Mouse (Mus musculus) forebrain, embryonic 15.5 days (tissue): Measurements from ENCODE around the gene Atp5b. TPM values are rescaled to one million over a fixed set of nuclear protein-coding genes. Genes with fewer than 3 reads are reported as not detected.

Source experiments
- ATAC-seq: fragments of 200-750 bp; cut with Nextera tagmentation; replicated peaks from 2 replicates; pipeline ENCODE4 v1.8.0; 2017; ENCODE audit warnings: mild to moderate bottlenecking, moderate TSS enrichment, moderate library complexity
- H3K27ac ChIP-seq: fragments of 300-500 bp; sonication (generic); replicated peaks from 2 replicates; pipeline ENCODE4 v1.5.1; 2015; ENCODE audit warnings: mild to moderate bottlenecking, inconsistent platforms
- H3K27me3 ChIP-seq: fragments of 300-500 bp; sonication (generic); 2 replicates; pipeline ENCODE4 v1.6.1; 2015; ENCODE audit warnings: inconsistent platforms
- H3K36me3 ChIP-seq: fragments of 300-500 bp; sonication (generic); 2 replicates; pipeline ENCODE4 v1.6.1; 2015; ENCODE audit warnings: mild to moderate bottlenecking, inconsistent platforms
- H3K4me1 ChIP-seq: fragments of 300-500 bp; sonication (generic); 2 replicates; pipeline ENCODE4 v1.6.1; 2015; ENCODE audit warnings: inconsistent platforms
- H3K4me2 ChIP-seq: fragments of 300-500 bp; sonication (generic); replicated peaks from 2 replicates; pipeline ENCODE4 v1.6.1; 2015; ENCODE audit warnings: mild to moderate bottlenecking, inconsistent platforms
- H3K4me3 ChIP-seq: fragments of 300-500 bp; sonication (generic); 2 replicates; pipeline ENCODE4 v1.5.1; 2015; ENCODE audit warnings: mild to moderate bottlenecking, inconsistent platforms
- H3K9ac ChIP-seq: fragments of 300-500 bp; sonication (generic); replicated peaks from 2 replicates; pipeline ENCODE4 v1.6.1; 2015; ENCODE audit warnings: mild to moderate bottlenecking, inconsistent platforms
- H3K9me3 ChIP-seq: fragments of 300-500 bp; sonication (generic); 2 replicates; pipeline ENCODE4 v1.6.1; 2016; ENCODE audit warnings: inconsistent platforms
- WGBS: fragments of 180-500 bp; shearing (Covaris S2); methylation state at CpG from one replicate; pipeline ENCODE4 v1.1.7; 2015; ENCODE audit warnings: mixed read lengths; 5-methylcytosine and 5-hydroxymethylcytosine counted together
- polyA plus RNA-seq: library from polyadenylated mRNA; unstranded; fragments of >200 nt; fragmentation: Nextera tagmentation; extraction: Ambion mirVana; gene quantifications from 2 replicates; pipeline ENCODE4 v1.2.1, GENCODE M21; 2015

Gene Atp5b
- polyA plus RNA-seq: 2,026 and 2,088 TPM in 2 replicates

DNA sequence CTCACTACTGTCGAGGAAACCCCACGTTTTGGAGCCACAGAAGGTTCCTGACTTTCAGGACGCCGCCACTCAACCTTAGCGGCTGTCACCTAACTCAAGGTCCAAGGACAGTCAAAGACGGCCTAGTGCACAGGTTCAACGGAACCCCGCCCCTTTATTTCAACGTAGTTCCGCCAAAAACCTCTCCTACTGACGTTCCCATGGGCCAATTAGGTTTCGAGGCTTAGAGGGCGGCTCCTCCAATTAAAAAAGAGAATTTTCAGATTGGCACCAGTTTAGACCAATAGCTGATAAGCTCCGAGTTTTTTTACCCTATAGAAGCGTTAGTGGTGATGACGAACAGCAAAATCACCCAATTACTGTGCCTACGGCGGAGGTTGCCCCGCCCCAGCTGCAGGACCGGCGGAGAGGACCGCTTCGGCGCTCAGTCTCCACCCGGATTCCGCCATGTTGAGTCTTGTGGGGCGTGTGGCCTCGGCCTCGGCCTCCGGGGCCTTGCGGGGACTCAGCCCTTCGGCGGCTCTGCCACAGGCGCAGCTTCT, at the start of gene Atp5b:
Gene Atp5b, plus strand, starts transcription at position 394 of the 542 bp plus-strand sequence.
- no peaks in the 10 kb centered on the region for H3K9me3 ChIP-seq
- H3K36me3 ChIP-seq: peaks cover 33% of the 10 kb centered on the region
- peak within 1 kb of the TSS; percentile 93 for H3K9ac ChIP-seq
- peaks cover 22% of the 10 kb centered on the region for H3K4me1 ChIP-seq
- H3K4me2 ChIP-seq: peak within 1 kb of the TSS; percentile 63
- peak; percentile 99 for ATAC-seq
- 0% methylated on average over 34 of the region's 34 CpGs for WGBS
- H3K4me3 ChIP-seq: peak within 1 kb of the TSS; percentile 95
- peak within 1 kb of the TSS; percentile 86 for H3K27ac ChIP-seq
- H3K27me3 ChIP-seq: no peaks in the 10 kb centered on the region

DNA sequence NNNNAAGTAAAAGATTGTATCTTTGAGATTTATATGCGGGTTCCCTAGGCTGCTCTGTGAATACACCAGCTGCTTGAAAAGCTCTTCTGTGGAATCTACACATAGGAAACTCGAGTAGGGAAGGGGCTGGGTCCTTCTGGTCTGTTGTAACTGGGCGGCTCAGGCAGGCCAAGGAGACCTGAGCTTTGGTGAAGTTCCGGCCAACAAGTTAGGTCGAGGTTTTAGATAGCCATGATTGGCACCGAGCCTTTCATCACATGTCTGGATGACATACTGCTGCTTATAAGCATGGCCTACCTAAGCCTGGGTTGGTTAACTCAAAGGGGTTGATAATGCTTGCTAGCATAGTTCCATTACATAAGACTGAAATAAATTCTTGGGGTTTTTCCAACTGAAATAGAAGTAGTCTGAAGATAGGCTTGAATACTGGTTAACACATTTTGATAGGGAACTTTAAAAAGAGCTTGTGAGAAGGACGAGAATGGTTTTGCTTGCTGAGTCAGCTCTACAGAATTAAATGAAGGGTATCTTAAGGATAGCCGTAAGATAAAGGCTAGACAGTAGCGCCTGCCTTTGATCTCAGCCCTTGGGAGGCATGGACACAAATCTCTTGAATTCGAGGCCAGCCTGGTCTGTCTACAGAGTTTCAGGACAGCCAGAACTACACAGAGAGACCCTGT, 46.2 kb upstream of the Atp5b start:
- 5% methylated on average over 10 of the region's 10 CpGs for WGBS
- no peaks in the 10 kb centered on the region for H3K9me3 ChIP-seq
- peak overlapping the region; percentile 95 for H3K9ac ChIP-seq
- peak overlapping the region; percentile 89 for H3K4me2 ChIP-seq
- no peak for ATAC-seq
- H3K36me3 ChIP-seq: peaks cover 14% of the 10 kb centered on the region
- H3K27ac ChIP-seq: peak overlapping the region; percentile 95
- H3K4me1 ChIP-seq: peaks cover 25% of the 10 kb centered on the region
- peak overlapping the region; percentile 86 for H3K4me3 ChIP-seq
- H3K27me3 ChIP-seq: no peaks in the 10 kb centered on the region

DNA sequence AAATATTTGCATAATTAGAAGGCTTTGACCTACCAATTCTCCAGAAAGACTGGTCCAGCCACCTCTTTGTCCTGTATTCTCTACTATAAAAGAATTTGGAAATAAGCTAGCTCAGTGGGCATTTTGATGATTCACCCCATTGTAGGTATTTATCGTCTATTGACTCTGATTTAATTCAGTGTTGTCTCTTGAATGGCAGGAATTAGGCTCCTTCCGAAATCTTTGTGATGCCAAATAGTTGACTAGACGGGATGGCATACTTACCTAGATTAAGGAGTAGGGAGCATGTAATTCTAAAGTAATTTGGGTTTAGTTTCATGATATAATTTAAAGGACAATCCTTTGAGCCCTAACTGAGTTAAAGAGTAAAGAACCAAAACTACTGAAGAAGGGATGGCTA, 45.2 kb upstream of the Atp5b start:
- H3K27me3 ChIP-seq: no peaks in the 10 kb centered on the region
- no peaks in the 10 kb centered on the region for H3K9me3 ChIP-seq
- peaks cover 14% of the 10 kb centered on the region for H3K36me3 ChIP-seq
- H3K4me2 ChIP-seq: peak overlapping the region; percentile 16; the same call in 1 of the 2 replicates
- no peak for ATAC-seq
- WGBS: 45% methylated on average over 3 of the region's 3 CpGs
- peaks cover 25% of the 10 kb centered on the region for H3K4me1 ChIP-seq
- no peak overlapping the region for H3K27ac ChIP-seq
- 0 out of 2 replicates have a peak overlapping the region, but pooled peaks have one; percentile 27 for H3K9ac ChIP-seq
- 0 out of 2 replicates have a peak overlapping the region, but pooled peaks have one; percentile 5 for H3K4me3 ChIP-seq

DNA sequence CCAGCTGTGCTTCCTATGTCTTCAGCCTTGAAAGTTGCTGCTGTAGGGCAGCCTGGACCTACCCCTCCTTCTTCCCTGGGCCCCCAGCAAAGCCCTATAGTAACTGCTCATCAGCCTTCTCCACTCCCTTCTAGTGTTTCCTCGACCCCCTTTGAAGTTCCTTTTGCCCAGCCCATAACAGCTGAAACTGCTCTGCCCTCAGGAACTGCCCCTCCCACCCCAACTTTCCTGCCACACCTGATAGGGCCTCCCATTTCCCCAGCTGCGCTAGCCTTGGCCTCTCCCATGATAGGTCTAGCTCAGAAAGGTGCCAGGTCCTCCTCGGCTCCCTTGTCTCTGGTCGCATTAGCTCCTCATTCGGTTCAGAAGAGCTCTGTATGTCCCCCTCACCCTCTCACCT, 43.9 kb upstream of the Atp5b start:
- Histone ChIP-seq H3K9ac (no peak overlapping the region), H3K4me1 (peaks cover 25% of the 10 kb centered on the region), H3K4me3 (no peak overlapping the region), H3K36me3 (peaks cover 19% of the 10 kb centered on the region), H3K9me3 (no peaks in the 10 kb centered on the region), H3K4me2 (no peak overlapping the region), H3K27ac (no peak overlapping the region), H3K27me3 (no peaks in the 10 kb centered on the region)
- no peak for ATAC-seq
- 63% methylated on average over 5 of the region's 5 CpGs for WGBS

DNA sequence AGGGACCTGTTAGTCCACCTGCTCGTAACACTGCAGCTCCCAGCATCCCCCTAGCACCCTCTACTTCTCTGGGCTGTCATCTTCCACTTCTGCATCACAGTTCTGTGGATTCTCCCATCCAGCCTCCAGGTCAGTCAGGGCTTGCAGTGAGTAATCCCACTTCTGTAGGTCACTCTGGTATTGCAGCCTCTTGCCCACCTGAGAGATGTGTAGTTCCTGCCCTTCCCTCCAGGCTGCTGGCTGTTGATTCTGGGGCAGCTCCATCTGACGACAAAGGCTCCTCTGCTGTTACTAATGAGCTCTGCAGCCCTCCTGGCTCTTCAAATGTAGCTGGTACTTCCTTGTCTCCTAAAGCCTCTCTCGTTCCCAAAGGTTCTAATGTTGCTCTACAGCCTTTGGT, 43.2 kb upstream of the Atp5b start:
- no peak for ATAC-seq
- H3K9me3 ChIP-seq: no peaks in the 10 kb centered on the region
- H3K36me3 ChIP-seq: peaks cover 25% of the 10 kb centered on the region
- no peak overlapping the region for H3K27ac ChIP-seq
- no peak overlapping the region for H3K4me2 ChIP-seq
- H3K9ac ChIP-seq: no peak overlapping the region
- 65% methylated on average over 3 of the region's 3 CpGs for WGBS
- peaks cover 21% of the 10 kb centered on the region for H3K4me1 ChIP-seq
- H3K27me3 ChIP-seq: no peaks in the 10 kb centered on the region
- H3K4me3 ChIP-seq: no peak overlapping the region

DNA sequence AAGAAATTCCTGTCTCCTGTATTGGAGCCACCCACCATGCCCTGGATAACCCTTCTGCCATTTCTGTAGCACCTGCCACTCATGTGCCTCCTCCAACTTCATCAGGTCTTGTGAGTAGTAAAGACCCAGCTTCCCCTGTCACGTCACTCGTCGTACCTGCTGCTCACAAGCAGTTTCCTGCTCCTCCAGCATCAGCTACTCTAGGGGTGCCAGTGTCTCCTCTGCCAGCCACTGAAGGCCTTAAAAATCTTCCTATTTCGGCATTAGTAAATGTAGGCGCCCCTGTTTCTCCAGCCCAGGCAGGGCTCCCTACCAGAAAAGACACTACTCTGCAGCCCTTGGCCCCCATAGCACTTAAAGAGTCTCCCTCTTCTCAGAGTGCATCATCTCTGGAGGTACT, 42.8 kb upstream of the Atp5b start:
- no peak overlapping the region for H3K4me3 ChIP-seq
- no peaks in the 10 kb centered on the region for H3K27me3 ChIP-seq
- H3K27ac ChIP-seq: no peak overlapping the region
- no peak overlapping the region for H3K9ac ChIP-seq
- H3K4me2 ChIP-seq: no peak overlapping the region
- ATAC-seq: no peak
- H3K36me3 ChIP-seq: peaks cover 29% of the 10 kb centered on the region
- peaks cover 19% of the 10 kb centered on the region for H3K4me1 ChIP-seq
- WGBS: 92% methylated on average over 5 of the region's 5 CpGs
- no peaks in the 10 kb centered on the region for H3K9me3 ChIP-seq

DNA sequence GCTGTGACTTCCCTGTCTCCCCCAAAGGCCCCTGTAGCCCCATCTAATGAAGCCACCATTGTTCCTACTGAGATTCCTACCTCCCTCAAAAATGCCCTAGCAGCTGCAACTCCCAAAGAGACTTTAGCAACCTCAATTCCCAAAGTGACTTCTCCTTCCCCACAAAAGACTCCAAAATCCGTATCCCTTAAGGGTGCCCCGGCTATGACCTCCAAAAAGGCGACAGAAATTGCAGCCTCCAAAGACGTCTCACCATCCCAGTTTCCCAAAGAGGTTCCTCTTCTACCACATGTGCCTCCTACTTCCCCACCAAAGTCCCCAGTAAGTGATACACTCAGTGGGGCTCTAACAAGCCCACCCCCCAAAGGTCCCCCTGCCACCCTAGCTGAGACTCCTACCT, 41.4 kb upstream of the Atp5b start:
- ATAC-seq: no peak
- Histone ChIP-seq H3K27me3 (no peaks in the 10 kb centered on the region), H3K4me2 (no peak overlapping the region), H3K27ac (no peak overlapping the region), H3K4me1 (peaks cover 18% of the 10 kb centered on the region), H3K9ac (no peak overlapping the region), H3K36me3 (peaks cover 42% of the 10 kb centered on the region), H3K9me3 (no peaks in the 10 kb centered on the region), H3K4me3 (no peak overlapping the region)
- WGBS: 84% methylated on average over 4 of the region's 4 CpGs

DNA sequence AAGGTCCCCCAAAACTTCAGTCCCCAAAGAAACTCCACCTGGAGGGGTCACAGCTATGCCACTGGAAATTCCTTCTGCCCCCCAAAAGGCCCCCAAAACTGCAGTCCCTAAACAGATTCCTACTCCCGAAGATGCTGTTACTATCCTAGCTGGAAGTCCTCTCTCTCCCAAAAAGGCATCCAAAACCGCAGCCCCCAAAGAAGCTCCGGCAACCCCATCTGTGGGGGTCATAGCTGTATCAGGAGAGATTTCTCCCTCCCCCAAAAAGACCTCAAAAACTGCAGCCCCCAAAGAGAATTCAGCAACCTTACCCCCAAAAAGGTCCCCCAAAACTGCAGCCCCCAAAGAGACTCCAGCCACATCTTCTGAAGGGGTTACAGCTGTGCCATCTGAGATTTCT, 40.6 kb upstream of the Atp5b start:
- no peak for ATAC-seq
- Histone ChIP-seq H3K27ac (no peak overlapping the region), H3K4me1 (peaks cover 10% of the 10 kb centered on the region), H3K27me3 (no peaks in the 10 kb centered on the region), H3K9me3 (no peaks in the 10 kb centered on the region), H3K36me3 (peaks cover 48% of the 10 kb centered on the region), H3K4me2 (no peak overlapping the region), H3K9ac (no peak overlapping the region), H3K4me3 (no peak overlapping the region)
- WGBS: 95% methylated on average over 3 of the region's 3 CpGs

DNA sequence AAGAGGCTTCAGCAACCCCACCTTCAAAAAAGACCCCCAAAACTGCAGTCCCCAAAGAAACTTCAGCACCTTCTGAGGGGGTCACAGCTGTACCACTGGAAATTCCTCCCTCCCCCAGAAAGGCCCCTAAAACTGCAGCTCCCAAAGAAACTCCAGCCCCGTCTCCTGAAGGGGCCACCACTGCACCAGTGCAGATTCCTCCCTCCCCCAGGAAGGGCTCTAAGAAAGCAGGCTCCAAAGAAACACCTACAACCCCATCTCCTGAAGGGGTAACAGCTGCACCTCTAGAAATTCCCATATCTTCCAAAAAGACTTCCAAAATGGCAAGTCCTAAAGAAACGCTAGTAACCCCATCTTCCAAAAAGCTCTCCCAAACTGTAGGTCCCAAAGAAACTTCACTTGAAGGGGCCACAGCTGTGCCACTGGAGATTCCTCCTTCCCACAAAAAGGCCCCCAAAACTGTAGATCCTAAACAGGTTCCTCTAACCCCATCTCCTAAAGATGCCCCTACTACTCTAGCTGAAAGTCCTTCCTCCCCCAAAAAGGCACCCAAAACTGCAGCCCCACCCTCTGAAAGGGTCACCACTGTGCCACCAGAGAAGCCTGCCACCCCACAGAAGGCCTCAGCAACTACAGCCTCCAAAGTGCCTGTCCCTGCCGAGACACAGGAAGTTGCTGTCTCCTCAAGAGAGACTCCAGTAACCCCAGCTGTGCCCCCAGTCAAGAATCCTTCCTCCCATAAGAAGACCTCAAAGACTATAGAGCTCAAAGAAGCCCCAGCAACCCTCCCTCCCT, 39.8 kb upstream of the Atp5b start:
- Histone ChIP-seq H3K36me3 (peaks cover 56% of the 10 kb centered on the region), H3K27me3 (no peaks in the 10 kb centered on the region), H3K27ac (no peak overlapping the region), H3K9ac (no peak overlapping the region), H3K4me3 (no peak overlapping the region), H3K4me2 (no peak overlapping the region), H3K4me1 (peaks cover 3% of the 10 kb centered on the region), H3K9me3 (no peaks in the 10 kb centered on the region)
- ATAC-seq: no peak
- 77% methylated on average over 3 of the region's 3 CpGs for WGBS

DNA sequence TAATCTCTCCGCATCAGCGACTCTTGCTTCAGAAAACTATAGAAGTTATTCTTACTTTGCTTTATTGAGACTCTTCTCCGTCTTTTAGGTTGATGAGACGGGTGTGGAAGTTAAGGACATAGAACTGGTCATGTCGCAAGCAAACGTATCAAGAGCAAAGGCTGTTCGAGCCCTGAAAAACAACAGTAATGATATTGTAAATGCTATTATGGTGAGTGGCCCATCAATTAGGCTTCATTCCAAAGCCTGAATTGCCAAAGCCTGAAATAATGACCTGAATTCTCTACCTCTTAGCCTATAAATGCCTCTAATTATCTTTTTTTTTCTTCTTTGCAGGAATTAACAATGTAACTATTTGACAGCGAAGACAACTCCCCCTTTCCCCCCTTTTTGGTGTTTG, 34.9 kb upstream of the Atp5b start:
- H3K9me3 ChIP-seq: no peaks in the 10 kb centered on the region
- no peak overlapping the region for H3K4me3 ChIP-seq
- no peak for ATAC-seq
- H3K27ac ChIP-seq: no peak overlapping the region
- no peaks in the 10 kb centered on the region for H3K27me3 ChIP-seq
- no peaks in the 10 kb centered on the region for H3K4me1 ChIP-seq
- H3K36me3 ChIP-seq: peaks cover 73% of the 10 kb centered on the region
- H3K9ac ChIP-seq: no peak overlapping the region
- WGBS: 76% methylated on average over 8 of the region's 8 CpGs
- H3K4me2 ChIP-seq: no peak overlapping the region

DNA sequence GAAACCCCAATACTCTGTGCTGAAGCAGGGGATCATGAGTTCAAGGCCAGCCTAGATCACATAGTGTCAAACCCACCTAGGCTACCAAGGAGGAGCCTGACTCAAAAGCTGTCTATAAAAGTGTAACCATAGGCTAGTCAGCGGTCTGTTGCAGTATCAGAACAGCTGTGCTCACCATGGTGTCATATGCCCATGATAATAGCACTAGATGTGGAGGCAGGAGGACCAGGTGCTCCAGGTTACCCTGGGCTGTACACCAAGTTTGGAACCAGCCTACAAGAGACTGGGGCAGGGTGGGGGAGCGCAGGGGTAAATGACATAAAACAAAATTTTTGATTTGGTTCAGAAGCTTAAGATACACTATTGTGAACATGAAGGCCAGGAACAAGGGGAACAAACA, 33.3 kb upstream of the Atp5b start:
- H3K27ac ChIP-seq: no peak overlapping the region
- peaks cover 62% of the 10 kb centered on the region for H3K36me3 ChIP-seq
- WGBS: 96% methylated on average over 2 of the region's 2 CpGs
- ATAC-seq: no peak
- H3K9ac ChIP-seq: no peak overlapping the region
- H3K27me3 ChIP-seq: no peaks in the 10 kb centered on the region
- H3K9me3 ChIP-seq: no peaks in the 10 kb centered on the region
- no peak overlapping the region for H3K4me2 ChIP-seq
- H3K4me3 ChIP-seq: no peak overlapping the region
- no peaks in the 10 kb centered on the region for H3K4me1 ChIP-seq

DNA sequence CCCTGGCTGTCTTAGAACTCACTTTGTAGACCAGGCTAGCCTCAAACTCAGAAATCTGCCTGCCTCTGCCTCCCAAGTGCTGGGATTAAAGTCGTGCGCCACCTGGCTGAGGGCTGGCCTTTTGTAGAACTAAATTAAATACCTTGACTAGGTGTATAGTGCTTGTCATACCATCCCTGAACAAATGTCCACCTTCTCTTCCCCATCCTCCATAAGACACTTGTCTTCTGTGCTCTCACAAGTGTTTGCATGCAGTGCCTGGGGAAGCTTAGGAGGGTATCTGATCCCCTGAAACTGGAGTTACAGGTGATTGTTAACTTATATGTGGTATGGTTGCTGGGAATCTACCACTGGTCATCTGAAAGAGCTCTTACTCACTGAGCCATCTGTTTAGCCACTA, 32.7 kb upstream of the Atp5b start:
- Histone ChIP-seq H3K4me1 (no peaks in the 10 kb centered on the region), H3K4me3 (no peak overlapping the region), H3K36me3 (peaks cover 57% of the 10 kb centered on the region), H3K9ac (no peak overlapping the region), H3K9me3 (no peaks in the 10 kb centered on the region), H3K27ac (no peak overlapping the region), H3K27me3 (no peaks in the 10 kb centered on the region), H3K4me2 (no peak overlapping the region)
- WGBS: 98% methylated on average over 2 of the region's 2 CpGs
- no peak for ATAC-seq
